ENCODE assay signal across 31 mouse cellular contexts in genomic region chr7:62392202-62392601, GRCm38 (mm10). TPM values are rescaled to one million over a fixed set of nuclear protein-coding genes. Genes with fewer than 3 reads are reported as not detected.
"Had no signal": no experiment of that assay in that cellular context is flagged by ENCODE, and none has a peak within 500 bp of the region (broad histone marks: within the 10 kb centered on the region; RNA-seq: fewer than 3 reads in every experiment).

No protein-coding gene starts in this region.

- H3K27ac ChIP-seq: heart, adult 2 months; heart, embryonic 13.5 days; heart, embryonic 15.5 days; hindbrain, embryonic 14.5 days; kidney, embryonic 15.5 days; kidney, postnatal 0 days; limb, embryonic 13.5 days; limb, embryonic 15.5 days; liver, embryonic 12.5 days had no signal

- ATAC-seq: hindbrain, embryonic 16.5 days; intestine, embryonic 16.5 days; liver, embryonic 12.5 days had no signal

- H3K4me2 ChIP-seq: heart, embryonic 11.5 days; heart, embryonic 13.5 days; heart, embryonic 15.5 days; hindbrain, embryonic 14.5 days; kidney, embryonic 15.5 days; limb, embryonic 13.5 days; limb, embryonic 15.5 days; liver, embryonic 12.5 days had no signal

- H3K9ac ChIP-seq: heart, embryonic 13.5 days; heart, embryonic 15.5 days; hindbrain, embryonic 14.5 days; kidney, embryonic 15.5 days; limb, embryonic 13.5 days; limb, embryonic 15.5 days; liver, embryonic 12.5 days had no signal

- H3K4me1 ChIP-seq: heart, embryonic 13.5 days; heart, embryonic 15.5 days; kidney, embryonic 15.5 days; limb, embryonic 13.5 days; limb, embryonic 15.5 days; liver, embryonic 12.5 days had no signal

- H3K36me3 ChIP-seq: heart, embryonic 13.5 days; heart, embryonic 15.5 days; kidney, embryonic 15.5 days; limb, embryonic 13.5 days; limb, embryonic 15.5 days; liver, embryonic 12.5 days had no signal

- H3K4me3 ChIP-seq: heart, adult 2 months; heart, embryonic 13.5 days; heart, embryonic 15.5 days; kidney, embryonic 15.5 days; limb, embryonic 13.5 days; limb, embryonic 15.5 days; liver, embryonic 12.5 days had no signal

- H3K9me3 ChIP-seq: heart, embryonic 13.5 days; heart, embryonic 15.5 days; kidney, embryonic 15.5 days; limb, embryonic 15.5 days; liver, embryonic 12.5 days had no signal

- H3K27me3 ChIP-seq: heart, embryonic 13.5 days; heart, embryonic 15.5 days; kidney, embryonic 15.5 days; limb, embryonic 13.5 days; limb, embryonic 15.5 days; liver, embryonic 12.5 days had no signal

- DNase-seq: gastrocnemius, postnatal 14 days; gastrocnemius, postnatal 36 days; heart, adult 11 months; heart, adult 2 months; heart, postnatal 14 days; heart, postnatal 36 days; kidney, adult 11 months; kidney, adult 2 months; kidney, adult 9 months; kidney, postnatal 14 days; kidney, postnatal 36 days; layer of hippocampus, adult 9-11 months; layer of hippocampus, postnatal 36 days; left cerebral cortex, postnatal 4 days had no signal

RNA-seq across cellular contexts. Expression of gene Magel2, which starts 15.4 kb away (rescaled TPM):
- total RNA-seq: gastrocnemius, adult 18-20 months; gastrocnemius, adult 8-10 months; gastrocnemius, postnatal 36 days; heart, adult 2 months; heart, postnatal 14 days; heart, postnatal 36 days; hematopoietic stem cell, adult 5-6 weeks; liver, adult 2 months had no signal
- polyA plus RNA-seq: gonadal fat pad, adult 2 months; large intestine, adult 2 months; liver, adult 2 months had no signal
